Mouse (Mus musculus): ENCODE measurements around the gene Gm38392. TPM values are rescaled to one million over a fixed set of nuclear protein-coding genes. Genes with fewer than 3 reads are reported as not detected.

Gene Gm38392
- polyA plus RNA-seq, 1 experiment, result 0.22 TPM

DNA sequence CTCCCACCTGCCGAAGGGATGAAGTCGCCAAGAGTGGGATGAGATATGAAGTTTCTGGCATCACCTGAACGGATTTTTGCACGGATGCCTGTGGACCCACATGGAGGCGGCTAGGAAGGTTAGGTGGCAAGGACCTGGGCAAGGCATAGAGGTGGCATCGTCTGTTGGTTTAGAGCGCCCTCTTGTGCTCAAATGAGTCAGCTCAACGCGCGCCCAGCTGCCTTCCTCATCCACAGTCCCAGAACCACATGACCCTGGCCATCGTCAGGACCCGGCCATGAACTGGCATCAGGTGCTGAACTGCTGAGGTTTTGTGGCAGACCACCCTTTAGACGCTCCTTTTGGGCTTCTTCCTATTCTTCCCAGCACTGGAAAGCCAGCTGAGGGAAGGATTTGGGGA, 44.5 kb downstream of the Gm38392 start:
- DNase-seq, result peak; percentile 77
- Histone ChIP-seq H3K36me3 (ENCODE audit: control insufficient read depth, insufficient read depth, low read length) (no peaks in the 10 kb centered on the region), H3K27me3 (replicated peaks; ENCODE audit: control insufficient read depth, insufficient read depth, low read length) (no peaks in the 10 kb centered on the region), H3K4me3 (ENCODE audit: insufficient read depth, low read depth, low read length) (no peak overlapping the region), H3K4me1 (ENCODE audit: control insufficient read depth, insufficient read depth, low read length) (no peaks in the 10 kb centered on the region), H3K27ac (ENCODE audit: insufficient read depth, low read depth, low read length) (no peak overlapping the region)
- TF ChIP-seq POLR2A (IDR thresholded peaks at IDR 0.05; ENCODE audit: low read depth, low read length) (no peak), CTCF (conservative IDR thresholded peaks at IDR 0.05; ENCODE audit: insufficient read depth, insufficient read length, low read depth, low read length) (peak; percentile 96; the same call in 1 of the 2 replicates)
- 4% methylated on average over 13 of the region's 13 CpGs for WGBS

DNA sequence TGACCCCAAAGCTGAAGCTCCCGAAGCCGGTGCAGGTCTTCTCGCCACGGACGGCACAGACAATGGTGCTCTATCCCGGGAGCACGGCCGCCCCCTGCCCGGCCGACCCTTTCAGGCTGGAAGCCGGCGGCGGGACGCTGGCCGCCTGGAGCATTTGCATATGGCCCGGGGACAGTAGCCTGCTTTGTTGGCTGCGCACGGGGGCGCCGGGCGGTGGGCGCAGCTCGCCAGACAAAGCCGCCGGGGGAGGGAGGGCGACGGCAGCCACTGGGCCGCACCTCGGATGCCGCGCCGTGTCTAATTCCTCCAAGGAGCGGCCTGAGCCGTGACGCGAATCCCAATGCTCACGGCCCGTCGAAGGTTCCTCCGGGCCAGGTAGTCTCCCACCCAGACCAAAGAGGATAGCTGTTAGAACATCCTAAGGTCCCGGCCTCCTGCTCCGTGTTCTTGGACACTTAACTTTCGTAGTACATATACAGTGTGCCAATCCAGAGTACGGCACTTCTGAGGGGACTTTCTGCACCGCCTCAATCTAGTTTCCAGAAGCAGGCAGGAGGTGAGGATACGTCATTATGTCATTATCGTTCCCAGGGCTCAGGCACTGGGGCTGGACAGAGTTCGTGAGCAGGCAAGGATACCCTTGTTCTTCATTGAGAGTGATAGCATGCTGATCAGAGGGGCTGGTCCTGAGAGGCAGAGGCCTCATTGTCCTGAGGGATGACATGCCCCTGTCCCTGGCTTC, 45.8 kb downstream of the Gm38392 start:
- Histone ChIP-seq H3K4me1 (ENCODE audit: control insufficient read depth, insufficient read depth, low read length) (no peaks in the 10 kb centered on the region), H3K4me3 (ENCODE audit: insufficient read depth, low read depth, low read length) (no peak overlapping the region), H3K27ac (ENCODE audit: insufficient read depth, low read depth, low read length) (no peak overlapping the region), H3K36me3 (ENCODE audit: control insufficient read depth, insufficient read depth, low read length) (no peaks in the 10 kb centered on the region), H3K27me3 (replicated peaks; ENCODE audit: control insufficient read depth, insufficient read depth, low read length) (no peaks in the 10 kb centered on the region)
- TF ChIP-seq CTCF (conservative IDR thresholded peaks at IDR 0.05; ENCODE audit: insufficient read depth, insufficient read length, low read depth, low read length), result no peak
- TF ChIP-seq POLR2A (IDR thresholded peaks at IDR 0.05; ENCODE audit: low read depth, low read length), result no peak
- no peak for DNase-seq
- WGBS, result 7% methylated on average over 48 of the region's 48 CpGs

DNA sequence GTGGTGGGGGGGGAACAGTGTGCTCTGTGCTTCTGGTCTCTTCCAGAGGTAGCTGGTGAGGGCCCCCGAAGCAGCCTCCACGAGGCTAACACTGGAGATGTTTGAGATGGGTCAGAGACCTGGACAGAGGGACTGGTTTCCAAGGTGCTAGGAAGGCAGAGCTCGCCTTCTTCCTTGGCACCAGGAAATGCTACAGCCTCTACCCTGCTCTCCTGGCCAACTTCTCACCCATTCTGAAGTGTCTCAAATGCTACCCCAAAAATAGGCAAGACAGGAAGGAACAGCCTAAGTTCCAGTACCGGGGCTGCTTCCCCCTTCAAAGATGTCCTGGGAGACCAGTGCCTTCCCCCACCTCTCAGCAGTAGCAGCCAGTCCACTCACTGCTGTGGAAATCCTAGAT, 47.6 kb downstream of the Gm38392 start:
- Histone ChIP-seq H3K27ac (ENCODE audit: insufficient read depth, low read depth, low read length) (no peak overlapping the region), H3K36me3 (ENCODE audit: control insufficient read depth, insufficient read depth, low read length) (no peaks in the 10 kb centered on the region), H3K27me3 (replicated peaks; ENCODE audit: control insufficient read depth, insufficient read depth, low read length) (no peaks in the 10 kb centered on the region), H3K4me3 (ENCODE audit: insufficient read depth, low read depth, low read length) (no peak overlapping the region), H3K4me1 (ENCODE audit: control insufficient read depth, insufficient read depth, low read length) (no peaks in the 10 kb centered on the region)
- TF ChIP-seq POLR2A (IDR thresholded peaks at IDR 0.05; ENCODE audit: low read depth, low read length) (no peak), CTCF (conservative IDR thresholded peaks at IDR 0.05; ENCODE audit: insufficient read depth, insufficient read length, low read depth, low read length) (no peak)
- WGBS, result 54% methylated on average over 4 of the region's 4 CpGs
- no peak for DNase-seq

DNA sequence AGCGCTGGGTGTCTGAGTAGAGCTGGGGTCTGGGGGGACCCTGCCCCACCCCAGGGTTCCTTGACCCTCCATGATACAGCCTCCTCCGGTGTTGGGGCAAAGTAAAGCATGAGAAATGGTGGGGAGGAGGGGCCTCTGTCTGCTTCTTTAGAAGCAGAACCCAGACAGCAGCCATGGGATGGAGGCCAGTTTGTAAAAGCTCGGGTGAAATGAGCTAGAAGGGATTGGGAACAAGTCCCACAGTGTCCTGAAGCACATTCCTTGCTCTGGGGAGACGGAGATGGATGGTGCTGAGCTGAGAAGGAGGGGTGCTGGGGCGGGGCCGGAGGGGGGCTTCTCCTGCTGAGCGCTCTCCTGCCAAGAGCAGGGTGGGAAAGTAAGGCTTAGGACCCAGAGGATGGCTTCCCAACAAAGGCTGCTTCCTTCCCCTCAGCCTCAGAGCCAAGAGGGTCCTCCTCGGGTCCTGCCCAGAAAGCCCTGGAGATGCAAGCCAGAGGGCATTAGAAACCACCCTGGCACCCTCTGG, 48.1 kb downstream of the Gm38392 start:
- H3K27ac ChIP-seq (ENCODE audit: insufficient read depth, low read depth, low read length), result no peak overlapping the region
- no peaks in the 10 kb centered on the region for H3K36me3 ChIP-seq (ENCODE audit: control insufficient read depth, insufficient read depth, low read length)
- 54% methylated on average over 8 of the region's 8 CpGs for WGBS
- H3K4me3 ChIP-seq (ENCODE audit: insufficient read depth, low read depth, low read length), result no peak overlapping the region
- TF ChIP-seq POLR2A (IDR thresholded peaks at IDR 0.05; ENCODE audit: low read depth, low read length) (no peak), CTCF (conservative IDR thresholded peaks at IDR 0.05; ENCODE audit: insufficient read depth, insufficient read length, low read depth, low read length) (no peak)
- H3K4me1 ChIP-seq (ENCODE audit: control insufficient read depth, insufficient read depth, low read length), result no peaks in the 10 kb centered on the region
- H3K27me3 ChIP-seq (replicated peaks; ENCODE audit: control insufficient read depth, insufficient read depth, low read length), result no peaks in the 10 kb centered on the region
- DNase-seq, result no peak

DNA sequence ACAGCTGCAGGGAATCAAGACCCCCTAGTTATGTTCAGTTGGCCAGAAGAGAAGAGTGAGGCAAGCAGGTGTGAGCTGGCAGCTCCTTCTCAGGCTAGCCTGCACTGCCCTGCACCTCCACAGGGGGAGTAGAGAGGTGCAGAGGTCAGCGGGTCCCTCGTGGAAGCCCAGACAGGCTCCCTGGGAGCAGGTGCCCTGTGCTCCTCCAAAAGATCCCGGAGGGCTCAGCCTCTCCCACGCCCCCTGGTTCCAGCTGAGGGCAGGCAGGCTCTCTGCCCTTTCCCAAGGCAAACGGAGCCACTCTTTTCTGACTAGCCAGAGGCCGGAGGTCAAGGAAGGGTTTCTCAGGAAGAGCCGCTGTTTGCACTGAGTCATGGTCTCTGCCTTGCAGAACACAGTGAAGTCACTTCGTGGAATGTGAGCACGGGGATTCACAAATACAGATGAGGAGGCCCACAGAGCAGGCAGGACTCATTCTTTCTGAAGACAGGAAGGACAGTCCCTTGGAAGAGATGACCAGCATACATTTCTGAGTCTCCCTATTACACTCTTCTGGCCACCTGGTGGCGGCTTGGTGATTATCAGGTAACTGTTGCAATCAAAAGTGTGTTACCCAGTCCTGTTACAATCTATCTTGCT, 49.3 kb downstream of the Gm38392 start:
- H3K4me1 ChIP-seq (ENCODE audit: control insufficient read depth, insufficient read depth, low read length), result no peaks in the 10 kb centered on the region
- WGBS, result 14% methylated on average over 10 of the region's 10 CpGs
- TF ChIP-seq POLR2A (IDR thresholded peaks at IDR 0.05; ENCODE audit: low read depth, low read length) (no peak), CTCF (conservative IDR thresholded peaks at IDR 0.05; ENCODE audit: insufficient read depth, insufficient read length, low read depth, low read length) (peak; percentile 53)
- H3K4me3 ChIP-seq (ENCODE audit: insufficient read depth, low read depth, low read length), result no peak overlapping the region
- H3K27me3 ChIP-seq (replicated peaks; ENCODE audit: control insufficient read depth, insufficient read depth, low read length), result no peaks in the 10 kb centered on the region
- no peaks in the 10 kb centered on the region for H3K36me3 ChIP-seq (ENCODE audit: control insufficient read depth, insufficient read depth, low read length)
- H3K27ac ChIP-seq (ENCODE audit: insufficient read depth, low read depth, low read length), result no peak overlapping the region
- DNase-seq, result peak; percentile 23

DNA sequence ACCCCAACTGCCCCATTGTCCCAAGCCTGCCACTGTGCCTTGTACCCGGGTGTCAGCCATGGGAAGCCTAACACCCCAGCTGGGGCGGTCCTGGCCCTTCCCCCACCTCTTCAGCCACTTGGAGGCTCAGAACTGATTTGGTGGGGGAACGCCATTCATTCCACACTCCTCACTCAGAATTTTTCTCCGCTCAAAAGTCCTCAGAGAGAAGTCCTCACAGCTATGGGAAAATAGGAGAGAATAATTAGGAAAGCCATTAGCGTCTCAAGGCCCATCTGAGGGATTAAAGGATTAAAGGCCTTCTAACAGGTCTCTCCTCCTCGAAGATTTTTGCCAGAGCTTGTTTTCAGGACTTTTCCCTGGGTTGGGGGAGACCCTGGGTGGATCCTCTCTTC, 49.9 kb downstream of the Gm38392 start:
- Histone ChIP-seq H3K36me3 (ENCODE audit: control insufficient read depth, insufficient read depth, low read length) (no peaks in the 10 kb centered on the region), H3K27ac (ENCODE audit: insufficient read depth, low read depth, low read length) (no peak overlapping the region), H3K27me3 (replicated peaks; ENCODE audit: control insufficient read depth, insufficient read depth, low read length) (no peaks in the 10 kb centered on the region), H3K4me1 (ENCODE audit: control insufficient read depth, insufficient read depth, low read length) (no peaks in the 10 kb centered on the region), H3K4me3 (ENCODE audit: insufficient read depth, low read depth, low read length) (no peak overlapping the region)
- WGBS, result 78% methylated on average over 6 of the region's 6 CpGs
- DNase-seq, result no peak
- no peak for TF ChIP-seq CTCF (conservative IDR thresholded peaks at IDR 0.05; ENCODE audit: insufficient read depth, insufficient read length, low read depth, low read length)

DNA sequence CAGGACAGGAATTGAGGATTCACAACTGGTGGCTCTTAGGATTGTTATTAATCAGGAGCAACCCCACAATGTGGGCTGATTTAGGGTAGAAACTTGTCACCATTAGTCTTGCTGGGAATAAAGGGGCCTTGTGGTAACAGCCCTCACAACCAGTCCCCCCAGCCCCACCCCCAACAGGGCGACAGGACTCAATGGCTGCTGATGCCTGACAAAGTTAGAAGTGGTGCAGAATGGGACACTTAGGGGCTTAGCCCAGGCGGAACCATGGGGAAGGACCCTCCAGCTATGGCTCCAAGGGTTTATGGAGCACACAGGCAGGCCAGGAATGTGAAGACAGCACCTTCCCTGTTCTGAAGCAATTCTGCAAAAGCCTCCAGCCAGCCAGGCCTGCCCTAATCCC, 51.4 kb downstream of the Gm38392 start:
- TF ChIP-seq POLR2A (IDR thresholded peaks at IDR 0.05; ENCODE audit: low read depth, low read length) (no peak), CTCF (conservative IDR thresholded peaks at IDR 0.05; ENCODE audit: insufficient read depth, insufficient read length, low read depth, low read length) (no peak)
- WGBS, result 91% methylated on average over 2 of the region's 2 CpGs
- no peaks in the 10 kb centered on the region for H3K27me3 ChIP-seq (replicated peaks; ENCODE audit: control insufficient read depth, insufficient read depth, low read length)
- H3K4me1 ChIP-seq (ENCODE audit: control insufficient read depth, insufficient read depth, low read length), result no peaks in the 10 kb centered on the region
- no peak overlapping the region for H3K27ac ChIP-seq (ENCODE audit: insufficient read depth, low read depth, low read length)
- no peaks in the 10 kb centered on the region for H3K36me3 ChIP-seq (ENCODE audit: control insufficient read depth, insufficient read depth, low read length)
- H3K4me3 ChIP-seq (ENCODE audit: insufficient read depth, low read depth, low read length), result no peak overlapping the region
- no peak for DNase-seq

Measured in kidney, adult 2 months (tissue).